Mouse (Mus musculus): ENCODE data around the gene Phtf2.

GRCm38 (mm10) chr5:20897446-20898167 lies 15.7 kb upstream of the Phtf2 start:
- TF ChIP-seq POLR2A (IDR thresholded peaks at IDR 0.05; ENCODE audit: borderline replicate concordance, insufficient read depth, low read length): no peak
- no peak for TF ChIP-seq CTCF (IDR thresholded peaks at IDR 0.05; ENCODE audit: borderline replicate concordance, insufficient read depth, low read depth, low read length)

Measured in cerebellum, adult 2 months (tissue).